Mouse (Mus musculus) kidney, adult 2 months (tissue): ENCODE measurements around the gene Ddx23.

Experiments
- CTCF ChIP-seq: fragments of 200-500 bp; conservative IDR thresholded peaks from 2 replicates; pipeline ENCODE4 v1.5.1; 2011; ENCODE audit warnings: low read depth, mild to moderate bottlenecking, control low read depth, low read length, moderate library complexity, mixed read lengths; ENCODE audit not compliant: insufficient read depth, insufficient read length
- POLR2A ChIP-seq: fragments of 200-500 bp; IDR thresholded peaks from one replicate; pipeline ENCODE4 v1.6.1; 2011; ENCODE audit warnings: low read depth, low read length, control low read depth

DNA sequence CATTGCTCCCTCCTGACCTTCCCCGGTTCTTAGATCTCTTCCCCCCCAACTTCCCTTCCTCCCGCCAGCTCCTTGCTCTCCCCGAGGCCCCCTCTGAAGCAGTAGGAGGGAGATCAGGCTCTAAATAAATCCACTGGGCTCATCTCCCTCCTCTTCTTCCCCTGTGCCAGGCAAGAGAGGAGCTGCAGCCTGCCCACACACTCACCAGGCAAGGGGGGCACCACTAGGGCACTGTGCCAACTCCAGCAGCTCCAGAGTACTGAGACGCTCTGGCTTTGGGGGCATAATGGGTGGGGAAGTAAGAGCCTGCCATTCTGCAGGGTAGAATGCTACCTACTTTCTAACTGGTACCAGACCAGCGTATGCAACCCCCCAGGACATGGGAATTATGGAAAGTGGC is 26.2 kb downstream of the Ddx23 start:
- TF ChIP-seq POLR2A (no peak), CTCF (no peak)
